Mouse (Mus musculus): Measurements from ENCODE around the gene Npas1. TPM values are rescaled to one million over a fixed set of nuclear protein-coding genes. Genes with fewer than 3 reads are reported as not detected.

The Npas1 gene
- total and polyA plus RNA-seq, 3 experiments: 0.08 to 1.3 TPM; not detected in 1

DNA sequence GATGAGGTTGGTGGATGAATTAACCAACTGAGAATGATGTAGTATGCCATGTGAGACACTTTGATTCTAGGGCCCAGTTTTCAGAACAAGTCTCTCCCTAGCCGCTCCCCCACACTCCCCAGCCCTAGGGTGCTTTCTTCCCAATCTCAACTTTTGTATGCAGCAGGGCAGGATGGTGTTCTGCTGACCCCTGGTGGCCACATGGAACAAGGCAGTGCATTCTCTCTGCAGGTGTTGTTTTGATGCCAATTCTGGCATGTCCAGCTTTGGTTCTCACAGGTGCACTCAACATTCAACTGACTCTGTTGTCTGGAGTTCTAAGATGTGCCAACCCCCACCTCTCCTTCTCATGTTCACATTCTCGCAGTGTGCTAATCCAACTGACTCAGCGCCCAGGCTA is 14.2 kb upstream of the Npas1 start (continued):
- TF ChIP-seq KAT2A (conservative IDR thresholded peaks at IDR 0.05; ENCODE audit: low read depth, low read length) (no peak), RCOR1 (IDR thresholded peaks at IDR 0.05; ENCODE audit: low read depth, low read length) (0 out of 2 replicates have a peak, but pooled peaks have one; percentile 7), NRF1 (IDR thresholded peaks at IDR 0.05; ENCODE audit: insufficient read depth, low read depth, low read length, poor library complexity, severe bottlenecking) (no peak), POLR2AphosphoS5 (IDR thresholded peaks at IDR 0.05; ENCODE audit: borderline replicate concordance, low read depth, low read length) (no peak), POLR2AphosphoS2 (IDR thresholded peaks at IDR 0.05; ENCODE audit: low read length) (no peak), BHLHE40 (IDR thresholded peaks at IDR 0.05; ENCODE audit: borderline replicate concordance, low read depth, low read length) (no peak), MYC (IDR thresholded peaks at IDR 0.05; ENCODE audit: low read depth, low read length) (0 out of 2 replicates have a peak, but pooled peaks have one; percentile 44)

DNA sequence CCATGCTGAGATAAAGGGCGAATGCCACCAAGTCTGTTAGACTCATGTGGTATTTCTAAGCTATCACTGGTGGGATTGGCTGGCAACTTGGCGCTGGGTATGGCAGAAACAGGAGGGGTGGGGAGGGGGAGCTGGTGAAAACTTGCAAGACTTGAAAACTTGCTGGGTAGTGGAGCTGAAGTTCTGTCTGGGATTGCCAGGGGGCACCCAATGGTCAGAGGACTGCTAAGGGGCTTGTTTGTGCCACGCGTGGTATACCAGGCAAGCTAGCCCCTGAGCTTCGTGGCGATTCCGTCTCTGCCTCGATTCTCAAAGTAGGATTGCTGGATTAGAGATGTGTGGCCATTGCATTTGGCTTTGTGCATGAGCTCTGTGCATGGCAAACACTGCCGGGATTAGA is 12.4 kb upstream of the Npas1 start:
- Histone ChIP-seq H3K9me3 (replicated peaks; ENCODE audit: insufficient read depth, low read length) (no peaks in the 10 kb centered on the region), H3K9ac (ENCODE audit: control insufficient read depth, low read depth, low read length, poor library complexity, severe bottlenecking) (no peak overlapping the region), H3K27me3 (ENCODE audit: control insufficient read depth in 1 of 2, insufficient read depth in 2 of 2, low read length in 2 of 2) (no peaks in the 10 kb centered on the region), H3K79me2 (ENCODE audit: control insufficient read depth, insufficient read depth, low read length, poor library complexity) (no peaks in the 10 kb centered on the region), H3K4me1 (ENCODE audit: control insufficient read depth in 1 of 2, insufficient read depth in 2 of 2, low read length in 2 of 2) (peaks cover 0 to 15% of the 10 kb centered on the region in 2 experiments; a peak in 2 of 4 replicates), H3K36me3 (ENCODE audit: control insufficient read depth in 1 of 2, insufficient read depth in 2 of 2, low read length in 2 of 2) (peaks cover 0 to 6% of the 10 kb centered on the region in 2 experiments; a peak in 2 of 4 replicates), H3K4me3 (ENCODE audit: control insufficient read depth in 1 of 2, insufficient read depth in 1 of 2, low read depth in 2 of 2, low read length in 2 of 2) (no peak overlapping the region), H3K27ac (ENCODE audit: control insufficient read depth, low read depth, low read length) (no peak overlapping the region)
- DNase-seq (ENCODE audit: low read depth, low spot score): peak; percentile 81
- TF ChIP-seq CTCF (IDR thresholded peaks at IDR 0.05 in 2 of 3, conservative IDR thresholded peaks at IDR 0.05 in 1 of 3; ENCODE audit: control insufficient read depth in 1 of 3, insufficient read depth in 1 of 3, low read depth in 2 of 3, low read length in 3 of 3, poor library complexity in 1 of 3, severe bottlenecking in 1 of 3) (peak; percentile 60 to 71 (median 71)), RAD21 (IDR thresholded peaks at IDR 0.05; ENCODE audit: low read depth, low read length) (peak; percentile 49), SMC3 (IDR thresholded peaks at IDR 0.05; ENCODE audit: low read depth, low read length) (peak; percentile 63), ETS1 (IDR thresholded peaks at IDR 0.05; ENCODE audit: low read depth, low read length) (no peak), ZC3H11A (IDR thresholded peaks at IDR 0.05; ENCODE audit: low read depth, low read length) (peak; percentile 40; the same call in 1 of the 2 replicates), MAX (IDR thresholded peaks at IDR 0.05; ENCODE audit: low read length) (no peak)

DNA sequence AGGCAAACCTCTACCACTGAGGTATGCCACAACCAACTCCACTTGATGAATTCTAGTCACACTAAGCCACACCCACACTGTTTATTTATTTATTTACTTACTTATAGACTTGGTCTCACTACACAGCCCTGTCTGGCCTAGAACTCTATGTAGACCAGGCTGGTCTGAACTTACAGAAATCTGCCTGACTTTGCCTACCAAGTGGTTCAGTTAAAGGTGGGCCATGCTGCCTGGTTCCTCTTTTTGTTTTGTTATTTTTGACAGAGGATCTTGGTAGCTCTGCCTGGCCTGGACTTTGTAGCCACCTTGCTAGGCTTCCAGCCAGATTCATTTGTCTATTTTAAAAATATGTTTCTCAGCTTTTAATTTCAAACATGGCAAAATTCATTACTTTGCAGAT is 11.3 kb upstream of the Npas1 start:
- no peaks in the 10 kb centered on the region for H3K9me3 ChIP-seq (replicated peaks; ENCODE audit: insufficient read depth, low read length)
- H3K4me3 ChIP-seq (ENCODE audit: control insufficient read depth in 1 of 2, insufficient read depth in 1 of 2, low read depth in 2 of 2, low read length in 2 of 2): no peak overlapping the region
- H3K27me3 ChIP-seq (ENCODE audit: control insufficient read depth in 1 of 2, insufficient read depth in 2 of 2, low read length in 2 of 2): no peaks in the 10 kb centered on the region
- H3K79me2 ChIP-seq (ENCODE audit: control insufficient read depth, insufficient read depth, low read length, poor library complexity): no peaks in the 10 kb centered on the region
- H3K27ac ChIP-seq (ENCODE audit: control insufficient read depth, low read depth, low read length): no peak overlapping the region
- peak; percentile 61 for DNase-seq (ENCODE audit: low read depth, low spot score)
- TF ChIP-seq MXI1 (IDR thresholded peaks at IDR 0.05; ENCODE audit: low read depth, low read length) (peak; percentile 44; the same call in 1 of the 2 replicates), CHD2 (IDR thresholded peaks at IDR 0.05; ENCODE audit: low read length) (no peak), SIN3A (IDR thresholded peaks at IDR 0.05; ENCODE audit: low read length) (0 out of 2 replicates have a peak, but pooled peaks have one; percentile 42)
- H3K36me3 ChIP-seq (ENCODE audit: control insufficient read depth in 1 of 2, insufficient read depth in 2 of 2, low read length in 2 of 2): peaks cover 0 to 6% of the 10 kb centered on the region in 2 experiments; a peak in 2 of 4 replicates
- H3K4me1 ChIP-seq (ENCODE audit: control insufficient read depth in 1 of 2, insufficient read depth in 2 of 2, low read length in 2 of 2): peaks cover 0 to 15% of the 10 kb centered on the region in 2 experiments; a peak in 2 of 4 replicates
- no peak overlapping the region for H3K9ac ChIP-seq (ENCODE audit: control insufficient read depth, low read depth, low read length, poor library complexity, severe bottlenecking)
